Mouse (Mus musculus): ENCODE measurements around the gene Vezt. TPM values are rescaled to one million over a fixed set of nuclear protein-coding genes. Genes with fewer than 3 reads are reported as not detected.

Gene Vezt
- total and polyA plus RNA-seq, 3 experiments = 9.5 to 13.5 TPM; not detected in 1

- TF ChIP-seq SIN3A (IDR thresholded peaks at IDR 0.05; ENCODE audit: low read length) (peak; percentile 23; the same call in 1 of the 2 replicates), KAT2A (conservative IDR thresholded peaks at IDR 0.05; ENCODE audit: low read depth, low read length) (no peak)
- Histone ChIP-seq H3K9me3 (replicated peaks; ENCODE audit: insufficient read depth, low read length) (no peaks in the 10 kb centered on the region), H3K9ac (ENCODE audit: control insufficient read depth, low read depth, low read length, poor library complexity, severe bottlenecking) (peak overlapping the region; percentile 39; the same call in 1 of the 2 replicates), H3K27ac (ENCODE audit: control insufficient read depth, low read depth, low read length) (no peak overlapping the region), H3K79me2 (ENCODE audit: control insufficient read depth, insufficient read depth, low read length, poor library complexity) (no peaks in the 10 kb centered on the region), H3K4me1 (ENCODE audit: control insufficient read depth in 1 of 2, insufficient read depth in 2 of 2, low read length in 2 of 2) (peaks cover 0 to 16% of the 10 kb centered on the region in 2 experiments; a peak in 3 of 4 replicates), H3K27me3 (ENCODE audit: control insufficient read depth in 1 of 2, insufficient read depth in 2 of 2, low read length in 2 of 2) (no peaks in the 10 kb centered on the region), H3K36me3 (ENCODE audit: control insufficient read depth in 1 of 2, insufficient read depth in 2 of 2, low read length in 2 of 2) (peaks cover 0 to 7% of the 10 kb centered on the region in 2 experiments; a peak in 2 of 4 replicates), H3K4me3 (ENCODE audit: control insufficient read depth in 1 of 2, insufficient read depth in 1 of 2, low read depth in 2 of 2, low read length in 2 of 2) (peak overlapping the region; percentile 32 to 51)
- peak; percentile 37 for DNase-seq (ENCODE audit: low read depth, low spot score)
Observed at GRCm38 (mm10) chr10:93932861-93933260, 102.8 kb downstream of the Vezt start.

- Histone ChIP-seq H3K79me2 (ENCODE audit: control insufficient read depth, insufficient read depth, low read length, poor library complexity) (no peaks in the 10 kb centered on the region), H3K4me3 (ENCODE audit: control insufficient read depth in 1 of 2, insufficient read depth in 1 of 2, low read depth in 2 of 2, low read length in 2 of 2) (no peak overlapping the region), H3K9me3 (replicated peaks; ENCODE audit: insufficient read depth, low read length) (no peaks in the 10 kb centered on the region), H3K9ac (ENCODE audit: control insufficient read depth, low read depth, low read length, poor library complexity, severe bottlenecking) (no peak overlapping the region), H3K4me1 (ENCODE audit: control insufficient read depth in 1 of 2, insufficient read depth in 2 of 2, low read length in 2 of 2) (peaks cover 0 to 16% of the 10 kb centered on the region in 2 experiments; a peak in 3 of 4 replicates), H3K27ac (ENCODE audit: control insufficient read depth, low read depth, low read length) (no peak overlapping the region), H3K36me3 (ENCODE audit: control insufficient read depth in 1 of 2, insufficient read depth in 2 of 2, low read length in 2 of 2) (peaks cover 0 to 7% of the 10 kb centered on the region in 2 experiments; a peak in 2 of 4 replicates), H3K27me3 (ENCODE audit: control insufficient read depth in 1 of 2, insufficient read depth in 2 of 2, low read length in 2 of 2) (no peaks in the 10 kb centered on the region)
- no peak for TF ChIP-seq EP300 (IDR thresholded peaks at IDR 0.05; ENCODE audit: low read depth in 1 of 2, low read length in 2 of 2)
- TF ChIP-seq CHD2 (IDR thresholded peaks at IDR 0.05; ENCODE audit: low read length) = no peak
- TF ChIP-seq ZNF384 (IDR thresholded peaks at IDR 0.05; ENCODE audit: low read depth, low read length) = peak; percentile 63
- TF ChIP-seq POLR2AphosphoS2 (IDR thresholded peaks at IDR 0.05; ENCODE audit: low read length) = no peak
- DNase-seq (ENCODE audit: low read depth, low spot score) = no peak
Observed at GRCm38 (mm10) chr10:93932020-93932419, 103.6 kb downstream of the Vezt start.

GRCm38 (mm10) chr10:93931431-93931830 is 104.2 kb downstream of the Vezt start:
- peaks cover 0 to 7% of the 10 kb centered on the region in 2 experiments; a peak in 2 of 4 replicates for H3K36me3 ChIP-seq (ENCODE audit: control insufficient read depth in 1 of 2, insufficient read depth in 2 of 2, low read length in 2 of 2)
- TF ChIP-seq GATA1 (IDR thresholded peaks at IDR 0.05; ENCODE audit: low read depth, low read length) (no peak), ZNF384 (IDR thresholded peaks at IDR 0.05; ENCODE audit: low read depth, low read length) (no peak)
- H3K27me3 ChIP-seq (ENCODE audit: control insufficient read depth in 1 of 2, insufficient read depth in 2 of 2, low read length in 2 of 2) = no peaks in the 10 kb centered on the region
- no peak overlapping the region for H3K4me3 ChIP-seq (ENCODE audit: control insufficient read depth in 1 of 2, insufficient read depth in 1 of 2, low read depth in 2 of 2, low read length in 2 of 2)
- peaks cover 0 to 16% of the 10 kb centered on the region in 2 experiments; a peak in 3 of 4 replicates for H3K4me1 ChIP-seq (ENCODE audit: control insufficient read depth in 1 of 2, insufficient read depth in 2 of 2, low read length in 2 of 2)
- no peak overlapping the region for H3K9ac ChIP-seq (ENCODE audit: control insufficient read depth, low read depth, low read length, poor library complexity, severe bottlenecking)
- H3K9me3 ChIP-seq (replicated peaks; ENCODE audit: insufficient read depth, low read length) = no peaks in the 10 kb centered on the region
- H3K27ac ChIP-seq (ENCODE audit: control insufficient read depth, low read depth, low read length) = no peak overlapping the region
- no peaks in the 10 kb centered on the region for H3K79me2 ChIP-seq (ENCODE audit: control insufficient read depth, insufficient read depth, low read length, poor library complexity)
- no peak for DNase-seq (ENCODE audit: low read depth, low spot score)

GRCm38 (mm10) chr10:93930236-93930824 is 105.3 kb downstream of the Vezt start:
- Histone ChIP-seq H3K4me3 (ENCODE audit: control insufficient read depth in 1 of 2, insufficient read depth in 1 of 2, low read depth in 2 of 2, low read length in 2 of 2) (no peak overlapping the region), H3K79me2 (ENCODE audit: control insufficient read depth, insufficient read depth, low read length, poor library complexity) (no peaks in the 10 kb centered on the region), H3K36me3 (ENCODE audit: control insufficient read depth in 1 of 2, insufficient read depth in 2 of 2, low read length in 2 of 2) (peaks cover 0 to 7% of the 10 kb centered on the region in 2 experiments; a peak in 2 of 4 replicates), H3K9me3 (replicated peaks; ENCODE audit: insufficient read depth, low read length) (no peaks in the 10 kb centered on the region), H3K4me1 (ENCODE audit: control insufficient read depth in 1 of 2, insufficient read depth in 2 of 2, low read length in 2 of 2) (peaks cover 0 to 16% of the 10 kb centered on the region in 2 experiments; a peak in 3 of 4 replicates), H3K27me3 (ENCODE audit: control insufficient read depth in 1 of 2, insufficient read depth in 2 of 2, low read length in 2 of 2) (no peaks in the 10 kb centered on the region), H3K9ac (ENCODE audit: control insufficient read depth, low read depth, low read length, poor library complexity, severe bottlenecking) (no peak overlapping the region), H3K27ac (ENCODE audit: control insufficient read depth, low read depth, low read length) (no peak overlapping the region)
- DNase-seq (ENCODE audit: low read depth, low spot score) = peak; percentile 78
- TF ChIP-seq BHLHE40 (IDR thresholded peaks at IDR 0.05; ENCODE audit: borderline replicate concordance, low read depth, low read length) = no peak
- peak; percentile 7; the same call in 1 of the 2 replicates for TF ChIP-seq RCOR1 (IDR thresholded peaks at IDR 0.05; ENCODE audit: low read depth, low read length)
- TF ChIP-seq MAZ (IDR thresholded peaks at IDR 0.05; ENCODE audit: low read depth, low read length) = no peak
- no peak for TF ChIP-seq HCFC1 (IDR thresholded peaks at IDR 0.05; ENCODE audit: low read depth, low read length)
- peak; percentile 21; the same call in 1 of the 2 replicates for TF ChIP-seq GATA1 (IDR thresholded peaks at IDR 0.05; ENCODE audit: low read depth, low read length)
- no peak for TF ChIP-seq SMC3 (IDR thresholded peaks at IDR 0.05; ENCODE audit: low read depth, low read length)
- TF ChIP-seq TAL1 (IDR thresholded peaks at IDR 0.05; ENCODE audit: low read length) = no peak
- peak in 1 of 2 experiments; percentile 15; a peak in 1 of 4 replicates for TF ChIP-seq EP300 (IDR thresholded peaks at IDR 0.05; ENCODE audit: low read depth in 1 of 2, low read length in 2 of 2)
- peak; percentile 87 for TF ChIP-seq ZNF384 (IDR thresholded peaks at IDR 0.05; ENCODE audit: low read depth, low read length)
- TF ChIP-seq ZC3H11A (IDR thresholded peaks at IDR 0.05; ENCODE audit: low read depth, low read length) = no peak
- TF ChIP-seq TCF12 (IDR thresholded peaks at IDR 0.05; ENCODE audit: low read depth, low read length) = peak; percentile 8; the same call in 1 of the 2 replicates
- no peak for TF ChIP-seq CTCF (IDR thresholded peaks at IDR 0.05 in 2 of 3, conservative IDR thresholded peaks at IDR 0.05 in 1 of 3; ENCODE audit: control insufficient read depth in 1 of 3, insufficient read depth in 1 of 3, low read depth in 2 of 3, low read length in 3 of 3, poor library complexity in 1 of 3, severe bottlenecking in 1 of 3)
